Mouse (Mus musculus) liver, adult 2 months (tissue): ENCODE results near the gene Elovl6.

Experiments
- CTCF ChIP-seq: fragments of 200-500 bp; IDR thresholded peaks from 2 replicates; pipeline ENCODE4 v1.5.1; 2011; ENCODE audit warnings: low read depth, low read length, control low read depth
- POLR2A ChIP-seq: fragments of 200-500 bp; IDR thresholded peaks from 2 replicates; pipeline ENCODE4 v1.6.1; 2011; ENCODE audit warnings: low read length, control low read depth; ENCODE audit not compliant: insufficient read depth; ENCODE audit errors: extremely low read depth

DNA sequence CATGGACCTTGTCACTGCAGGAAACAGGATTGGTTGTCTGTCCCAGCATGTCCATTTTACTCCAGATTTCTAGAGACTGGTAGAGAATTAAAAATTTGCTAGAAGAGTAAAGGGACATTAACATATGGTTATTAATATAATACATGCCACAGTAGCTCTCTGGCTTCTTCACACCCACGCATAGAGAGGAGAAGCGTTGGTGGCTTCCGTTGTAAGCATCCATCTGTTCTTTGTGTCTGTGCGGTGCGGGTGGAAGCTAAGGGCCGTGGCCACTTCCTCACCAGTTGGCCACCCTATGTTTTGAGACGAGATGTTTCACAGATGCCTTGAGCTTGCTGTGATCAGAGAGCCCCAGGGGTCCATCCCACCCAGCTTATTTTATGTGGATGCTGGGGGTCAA is 109.5 kb downstream of the Elovl6 start:
- TF ChIP-seq POLR2A (no peak), CTCF (no peak)
